Mouse (Mus musculus): Measurements from ENCODE around the gene Pheta1. TPM values are rescaled to one million over a fixed set of nuclear protein-coding genes. Genes with fewer than 3 reads are reported as not detected.

Gene Pheta1
- total RNA-seq, 2 experiments from 2014 or later: 10.3 to 12.6 TPM

DNA sequence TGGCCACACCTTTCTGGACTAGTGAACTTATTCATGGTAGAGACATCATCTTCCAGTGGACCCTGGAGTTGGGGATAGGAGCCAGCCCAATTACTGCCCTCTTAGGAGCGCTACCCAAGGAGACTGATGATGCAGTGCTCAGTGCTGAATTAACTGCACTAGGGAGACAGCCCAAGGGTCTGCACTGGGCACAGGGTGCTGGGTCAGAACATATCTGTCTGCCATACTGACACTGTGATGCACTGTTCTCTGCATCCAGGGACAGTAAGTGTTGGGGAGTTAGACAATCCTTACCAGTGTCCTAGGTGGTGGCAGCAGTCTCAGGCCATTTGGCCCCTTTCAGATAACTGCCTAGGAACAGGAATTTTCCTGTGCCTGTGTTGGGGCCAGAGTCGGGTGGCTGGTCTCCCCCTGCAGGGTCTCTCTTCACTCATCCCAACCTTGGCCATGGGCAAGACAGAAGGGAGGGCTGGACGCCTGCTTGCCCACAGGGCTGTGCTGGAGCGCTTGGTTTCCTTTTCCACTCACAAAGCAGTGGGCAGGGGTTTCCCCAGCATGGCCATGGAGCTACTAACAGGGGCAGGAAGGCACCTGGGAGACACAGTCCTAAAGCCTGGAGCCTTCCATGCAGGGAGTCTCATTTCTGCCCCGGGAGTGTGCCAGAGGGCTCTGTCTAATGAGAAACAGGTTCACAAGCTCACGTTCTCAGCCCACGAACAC, 25.8 kb upstream of the Pheta1 start:
- intact Hi-C loops (cut with DNase I): no loop called here
- DNase-seq (ENCODE audit: low spot score in 2 of 2): no peak

DNA sequence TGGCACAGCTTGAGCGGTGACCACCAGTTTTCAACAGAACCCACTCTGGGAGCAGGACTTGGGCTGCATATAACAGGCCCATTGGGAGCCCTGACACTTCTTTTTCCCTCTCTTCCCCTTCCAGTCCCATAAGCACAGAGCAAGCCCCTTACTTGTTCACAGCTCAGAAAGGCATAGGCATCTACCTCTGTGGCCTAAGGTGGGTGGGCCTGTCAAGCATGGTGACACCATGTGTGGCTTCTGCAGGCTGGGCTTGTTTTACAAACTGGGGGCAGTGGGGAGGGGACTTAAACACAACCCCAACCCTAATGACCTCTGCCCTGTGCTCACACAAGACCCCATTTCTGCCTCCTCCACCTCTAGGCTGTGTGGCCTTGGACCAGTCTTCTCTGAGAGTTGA, 25.1 kb upstream of the Pheta1 start:
- no peak for DNase-seq (ENCODE audit: low spot score in 2 of 2)
- intact Hi-C loops (cut with DNase I): no loop called here

DNA sequence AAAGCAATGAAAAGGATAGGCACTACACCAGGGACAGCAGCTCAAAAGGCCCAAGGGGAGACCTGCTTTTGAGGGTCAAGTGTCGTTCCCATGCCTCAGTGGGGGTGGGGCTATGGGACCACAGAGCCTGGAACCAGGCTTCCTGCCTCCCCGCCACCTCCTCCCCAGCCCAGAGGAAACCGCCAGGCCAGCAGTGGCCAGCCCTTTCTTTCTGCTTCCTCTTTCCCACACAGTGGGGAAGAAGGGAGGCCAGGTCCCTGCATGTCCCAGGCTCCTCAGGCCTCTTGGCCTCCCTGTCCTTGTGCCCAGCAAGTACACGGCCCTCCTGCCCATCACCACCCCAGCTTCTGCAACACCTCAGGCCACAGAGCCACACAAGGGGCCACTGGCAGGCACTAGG, 24.7 kb upstream of the Pheta1 start:
- intact Hi-C loops (cut with DNase I): no loop called here
- no peak for DNase-seq (ENCODE audit: low spot score in 2 of 2)

DNA sequence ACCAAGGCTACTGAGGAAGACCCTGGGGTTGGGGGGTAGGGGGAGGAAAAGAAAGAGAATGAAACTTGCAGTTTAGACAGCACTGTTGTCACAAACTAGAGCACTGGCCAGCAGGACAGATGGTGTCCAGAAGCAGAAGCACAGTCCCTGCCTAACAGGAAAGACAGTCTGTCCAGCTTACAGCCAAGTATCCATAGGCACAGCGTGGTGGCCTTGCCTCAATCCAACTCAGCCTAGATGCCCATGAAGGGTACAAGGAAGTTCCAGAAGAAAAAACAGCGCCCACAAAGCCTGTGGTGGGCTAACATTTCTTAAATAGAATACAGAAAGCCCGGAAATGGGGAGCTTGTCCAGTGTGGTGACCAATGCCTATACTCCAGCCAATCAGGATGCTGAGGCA, 23.2 kb upstream of the Pheta1 start:
- intact Hi-C loops (cut with DNase I): no loop called here
- no peak for DNase-seq (ENCODE audit: low spot score in 2 of 2)

DNA sequence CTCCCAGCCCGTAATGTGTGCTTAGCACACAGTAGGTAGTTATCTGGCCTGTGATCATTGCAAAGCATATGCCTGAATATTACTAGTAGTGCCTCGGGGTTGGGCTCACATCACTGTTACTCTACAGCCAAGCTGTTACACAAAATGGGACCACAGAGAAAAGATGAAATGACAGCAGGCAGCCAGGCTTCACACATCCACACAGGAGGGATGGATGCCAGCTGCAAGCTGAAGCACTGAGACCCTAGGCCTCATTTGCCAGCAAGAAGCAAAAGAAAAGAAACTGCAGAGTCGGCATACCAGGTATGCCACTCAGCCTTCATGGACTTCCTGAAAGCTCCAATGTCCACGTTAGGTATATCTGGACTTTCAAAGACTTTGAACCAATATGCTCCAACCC, 20.9 kb upstream of the Pheta1 start:
- no peak for DNase-seq (ENCODE audit: low spot score in 2 of 2)
- intact Hi-C loops (cut with DNase I): no loop called here

DNA sequence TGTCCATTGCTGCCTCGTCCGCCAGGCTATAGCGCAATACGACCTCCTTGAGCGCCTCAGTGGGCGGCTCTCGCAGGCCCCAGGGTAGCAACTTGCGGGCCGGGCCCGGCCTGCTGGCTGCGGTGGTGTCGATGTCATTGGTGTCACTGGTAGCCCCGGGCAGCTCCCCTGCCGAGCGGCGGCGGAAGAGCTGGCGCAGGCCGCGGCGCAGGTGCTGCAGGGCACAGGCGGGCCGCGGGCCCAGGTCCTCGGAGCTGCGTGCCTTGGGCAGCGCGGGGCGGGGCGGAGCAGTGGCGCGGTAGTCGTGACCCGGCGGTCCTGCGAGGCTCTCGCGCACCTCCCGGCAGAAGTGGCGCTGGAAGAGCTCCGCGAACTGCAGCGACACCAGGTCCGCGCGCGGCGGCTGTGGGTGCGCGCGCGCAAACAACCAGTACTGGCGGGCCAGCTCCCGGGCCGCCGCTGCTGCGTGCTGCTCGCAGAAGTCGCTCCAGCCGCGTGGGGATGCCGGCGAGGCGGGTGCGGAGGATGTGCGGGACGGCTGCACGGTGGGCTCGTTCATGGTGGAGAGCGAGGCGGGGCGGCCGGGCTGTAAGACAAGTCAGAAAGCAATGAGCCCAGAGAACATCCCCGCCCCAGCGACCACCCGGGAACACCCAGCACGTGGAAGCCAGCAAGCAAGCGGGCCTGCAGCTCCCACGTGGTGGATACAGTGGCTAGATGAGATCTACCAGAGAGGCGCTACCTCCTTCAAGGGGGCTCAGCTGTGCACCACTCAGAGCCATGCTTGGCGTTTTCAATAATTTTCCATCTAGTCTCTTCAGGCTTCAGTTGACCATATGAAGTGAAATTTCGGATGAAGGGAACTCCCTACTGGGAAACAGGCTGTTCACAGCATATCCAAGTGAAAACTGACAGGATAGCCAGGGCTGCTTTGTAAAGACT, 20.0 kb upstream of the Pheta1 start:
- DNase-seq (ENCODE audit: low spot score in 2 of 2): peak in 1 of 2 experiments; percentile 53
- intact Hi-C loops (cut with DNase I): no loop called here

DNA sequence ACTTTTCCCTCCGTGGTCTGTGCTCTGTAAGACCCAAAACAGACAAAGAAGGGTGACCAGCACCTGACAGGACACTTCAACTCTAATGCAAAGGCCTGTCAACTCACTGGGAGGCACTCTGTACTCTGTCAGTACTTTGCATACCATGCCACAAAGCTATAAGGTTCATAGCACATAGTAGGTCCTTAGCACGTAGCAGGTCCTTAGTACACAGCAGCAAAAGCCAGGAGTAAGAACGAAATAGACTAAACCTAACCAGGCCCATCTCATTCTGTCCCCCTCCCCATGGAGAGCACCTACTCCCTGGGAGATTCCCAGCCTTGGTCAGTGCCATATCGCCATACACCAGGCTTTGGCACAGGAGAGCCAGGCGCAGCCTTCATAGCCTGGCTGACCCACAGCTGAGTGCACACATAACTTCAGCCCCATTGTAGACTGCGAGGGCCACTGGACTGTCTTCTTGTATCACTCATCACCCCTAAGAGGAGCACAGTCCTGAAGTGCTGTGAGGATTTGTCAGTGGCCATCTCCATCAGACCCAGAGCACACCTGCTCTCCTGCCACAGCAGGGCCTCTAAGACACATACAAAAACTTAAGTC, 17.7 kb upstream of the Pheta1 start:
- no peak for DNase-seq (ENCODE audit: low spot score in 2 of 2)
- intact Hi-C loops (cut with DNase I): no loop called here

DNA sequence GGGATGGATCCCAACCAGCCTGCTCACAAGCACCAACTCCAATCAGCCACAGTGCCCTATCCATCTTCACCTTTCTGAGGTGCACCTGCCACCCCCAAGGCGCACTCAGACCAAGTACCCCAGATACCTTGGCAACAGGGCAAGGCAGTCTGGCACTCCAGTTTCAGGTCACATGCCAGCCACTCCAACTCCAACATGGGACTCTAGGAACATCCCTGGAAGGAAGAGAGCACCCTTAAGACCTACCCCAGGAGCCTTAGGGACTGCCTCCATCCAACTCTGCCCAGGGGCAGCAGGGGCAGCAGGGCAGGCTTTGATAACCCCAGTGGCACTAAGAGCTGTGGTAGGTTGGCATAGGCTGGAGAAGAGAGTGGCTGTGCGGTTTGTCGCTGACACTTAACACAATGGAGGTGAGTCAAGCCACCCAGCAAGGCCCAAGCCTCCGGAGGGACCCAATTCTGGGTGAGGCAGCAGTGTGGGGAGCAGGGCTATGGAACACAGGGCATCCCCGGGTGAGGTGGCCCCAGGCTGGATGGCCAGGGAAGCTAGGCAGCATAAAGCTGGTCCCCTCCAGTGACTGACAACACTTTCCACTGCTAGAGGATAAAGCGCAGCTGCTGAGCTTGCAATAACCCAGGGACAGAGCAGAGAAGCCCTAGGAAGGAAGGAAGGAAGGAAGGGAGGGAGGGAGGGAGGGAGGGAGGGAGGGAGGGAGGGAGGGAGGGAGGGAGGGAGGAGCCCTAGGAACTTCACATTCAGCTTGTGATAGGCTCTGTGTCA, 16.2 kb upstream of the Pheta1 start:
- no peak for DNase-seq (ENCODE audit: low spot score in 2 of 2)
- intact Hi-C loops (cut with DNase I): no loop called here

DNA sequence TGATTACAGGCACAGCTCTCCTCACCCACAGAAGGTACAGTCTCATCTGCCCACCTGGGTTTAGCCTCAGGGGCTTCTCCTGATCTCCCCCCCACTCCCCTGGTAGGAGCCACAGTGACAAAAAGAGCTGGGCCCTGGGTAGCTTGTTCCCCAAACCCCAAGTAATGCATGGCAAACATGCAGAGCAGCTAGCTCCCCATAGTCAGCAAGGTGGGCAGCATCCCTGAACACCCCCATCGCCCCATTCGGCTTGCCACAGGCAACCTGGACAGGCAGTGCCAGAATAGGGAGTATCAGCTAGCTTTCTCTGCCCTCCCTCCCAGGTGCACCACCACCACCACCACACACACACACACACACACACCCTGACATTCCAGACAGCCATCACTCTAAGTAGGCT, 15.6 kb upstream of the Pheta1 start:
- DNase-seq (ENCODE audit: low spot score in 2 of 2): no peak
- intact Hi-C loops (cut with DNase I): no loop called here

DNA sequence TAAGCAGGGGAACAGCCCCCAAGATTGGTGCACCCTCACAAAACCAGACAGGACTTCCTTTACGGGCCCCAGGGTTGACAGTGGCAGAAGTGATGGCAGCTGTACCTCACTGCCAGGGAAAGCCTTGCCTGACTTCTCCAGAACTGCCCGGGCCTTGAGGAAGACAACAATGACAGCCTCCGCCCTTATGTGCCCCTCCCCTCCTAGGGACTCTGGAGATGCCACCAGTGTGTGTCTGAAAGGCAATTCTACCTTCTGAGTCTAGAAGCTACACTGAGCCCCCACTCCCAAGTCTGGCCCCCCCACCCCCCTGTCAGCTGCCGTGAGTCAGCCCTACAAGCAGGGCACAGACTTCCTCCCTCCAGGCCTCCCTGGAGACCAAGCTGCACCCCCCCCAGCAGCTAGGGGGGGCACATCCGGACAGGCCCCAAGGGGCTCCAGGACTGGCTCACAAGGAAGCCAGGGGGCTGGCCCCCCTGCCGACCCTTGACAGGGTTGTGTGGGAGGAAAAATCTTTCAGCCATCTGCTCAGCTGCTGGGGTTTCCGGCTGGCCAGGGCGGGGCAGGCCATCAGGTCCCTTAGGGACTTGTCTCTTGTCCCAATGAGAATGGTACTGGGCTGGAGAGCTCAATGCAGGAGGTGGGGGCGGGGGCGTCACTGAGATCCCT, 15.1 kb upstream of the Pheta1 start:
- intact Hi-C loops (cut with DNase I): no loop called here

DNA sequence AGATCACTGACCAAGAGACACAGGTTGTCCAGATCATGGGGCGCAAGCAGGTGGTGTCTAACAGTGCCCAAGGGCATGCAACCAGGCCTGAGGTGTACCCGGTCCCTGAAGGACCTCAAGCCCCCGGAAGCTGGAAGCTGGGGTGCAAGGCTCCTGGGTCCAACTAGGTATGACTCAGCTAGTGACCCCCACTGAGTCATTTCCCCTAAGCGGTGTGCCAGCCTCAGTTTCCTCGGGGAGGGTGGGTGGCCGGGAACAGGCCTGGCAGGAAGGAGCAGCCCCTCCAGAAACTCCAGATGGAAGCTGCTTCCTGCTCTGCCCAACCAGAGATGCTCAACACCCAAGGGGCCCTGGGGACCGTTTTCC, 14.6 kb upstream of the Pheta1 start:
- no peak for DNase-seq (ENCODE audit: low spot score in 2 of 2)
- intact Hi-C loops (cut with DNase I): no loop called here

More for the DNA sequence above, 15.1 kb upstream of the Pheta1 start:
- DNase-seq (ENCODE audit: low spot score in 2 of 2): no peak

DNA sequence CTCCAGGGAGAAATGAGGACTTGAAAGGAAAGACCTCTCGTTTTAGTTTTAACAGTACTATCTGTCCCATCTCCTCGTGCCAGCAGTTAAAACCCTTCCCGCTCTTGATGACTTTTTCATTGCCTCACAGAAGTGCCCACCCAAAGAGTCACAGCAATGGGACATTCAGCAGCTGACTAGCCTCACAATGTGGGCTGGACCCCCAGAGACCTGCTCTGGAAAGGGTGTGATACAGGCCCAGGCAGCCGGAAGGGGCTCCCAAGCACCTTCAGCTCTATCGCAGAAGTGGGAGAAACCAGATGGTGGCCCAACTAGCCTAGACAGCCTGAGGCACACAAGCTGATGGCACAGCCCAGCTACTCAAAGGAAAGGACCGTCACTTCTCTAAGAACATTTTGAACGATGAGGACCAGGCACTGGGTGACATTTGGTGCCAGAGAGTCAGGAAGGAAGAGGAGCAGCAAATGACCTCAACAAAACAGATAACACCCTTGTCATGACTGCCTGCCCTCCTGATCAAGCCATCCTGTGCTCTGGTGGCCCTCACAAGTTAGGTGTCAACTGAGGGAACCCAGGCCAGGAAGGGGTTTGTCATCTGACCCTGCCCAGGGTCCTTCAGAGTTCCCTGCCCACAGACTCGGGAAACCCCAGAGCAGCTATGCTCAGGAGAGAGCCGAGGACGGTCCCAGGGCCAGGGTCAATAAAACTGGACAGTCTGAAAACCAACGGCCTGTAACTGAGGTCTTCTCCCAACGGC, 13.6 kb upstream of the Pheta1 start:
- intact Hi-C loops (cut with DNase I): no loop called here
- no peak for DNase-seq (ENCODE audit: low spot score in 2 of 2)

DNA sequence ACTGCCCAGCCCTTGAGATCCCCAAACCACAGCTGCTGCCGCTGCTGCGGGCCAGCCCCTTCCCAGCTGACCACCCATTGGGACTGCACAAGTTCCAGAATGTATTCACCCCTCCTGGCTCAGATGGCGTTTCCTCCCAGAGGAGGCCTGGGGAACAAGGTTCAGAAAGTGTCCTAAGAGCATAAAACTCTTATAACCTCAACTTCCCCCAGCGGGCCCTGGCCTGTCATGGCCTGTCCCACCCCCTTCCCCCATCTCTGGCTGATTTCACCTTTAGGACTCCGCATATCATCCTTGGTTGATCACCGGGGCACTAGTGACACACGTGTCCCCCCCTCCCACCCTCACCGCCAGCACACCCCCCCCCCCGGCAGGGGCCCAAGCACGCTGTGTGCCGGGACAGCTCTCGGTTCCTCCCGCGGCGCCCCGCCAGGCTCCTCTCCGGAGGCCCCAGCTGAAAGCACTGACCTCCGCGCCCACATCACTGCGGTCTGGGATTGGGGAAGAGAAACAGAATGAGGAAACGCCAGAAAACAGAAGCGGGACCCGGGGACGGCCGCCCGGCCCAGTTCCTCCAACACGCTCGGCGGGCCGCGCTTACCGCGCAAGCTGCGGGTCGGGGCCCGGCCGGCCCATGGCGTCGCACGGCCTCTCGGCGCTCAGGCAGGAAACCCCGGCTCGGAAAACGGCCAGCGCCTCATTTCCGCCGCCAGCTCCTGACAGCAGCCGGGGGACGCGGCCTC, 12.7 kb upstream of the Pheta1 start:
- intact Hi-C loops (cut with DNase I): no loop called here
- peak; percentile 57 to 66 for DNase-seq (ENCODE audit: low spot score in 2 of 2)

DNA sequence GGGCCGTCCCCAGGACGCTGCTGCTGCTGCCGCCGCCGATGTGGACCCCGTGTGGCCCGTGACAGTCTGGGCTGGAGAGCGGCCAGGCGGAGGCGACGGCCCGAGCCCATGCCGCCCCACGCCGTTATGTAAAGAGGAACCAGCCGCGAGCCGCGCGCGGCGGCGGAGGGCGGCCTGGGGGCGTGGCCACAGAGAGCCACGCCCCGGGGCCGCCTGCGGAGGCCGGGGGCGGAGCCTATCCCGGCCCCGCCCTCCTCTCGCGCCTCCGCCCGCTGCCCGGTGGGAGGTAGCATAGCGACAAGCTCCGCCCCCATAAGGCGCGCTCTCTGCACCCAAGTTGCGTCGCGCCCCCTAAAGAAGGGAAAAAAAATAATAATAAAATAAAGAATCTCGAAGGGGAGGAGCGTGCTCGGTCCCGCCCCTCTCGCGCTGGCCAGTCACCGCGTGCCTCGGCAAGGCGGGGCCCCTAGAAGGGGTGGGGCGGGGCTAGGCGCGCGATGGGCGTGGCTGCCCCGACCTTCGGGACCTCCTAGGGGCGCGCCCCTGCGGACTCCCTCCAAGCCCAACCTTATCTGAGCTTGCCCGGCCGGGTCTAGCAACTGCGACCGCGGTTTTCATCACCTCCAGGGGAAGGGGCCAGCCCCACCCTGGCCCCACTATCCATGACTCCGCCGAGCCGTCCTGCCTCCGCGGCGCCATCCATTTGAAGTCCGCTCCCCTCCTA, 11.9 kb upstream of the Pheta1 start:
- intact Hi-C loops (cut with DNase I): no loop called here
- DNase-seq (ENCODE audit: low spot score in 2 of 2): peak; percentile 76 to 83

DNA sequence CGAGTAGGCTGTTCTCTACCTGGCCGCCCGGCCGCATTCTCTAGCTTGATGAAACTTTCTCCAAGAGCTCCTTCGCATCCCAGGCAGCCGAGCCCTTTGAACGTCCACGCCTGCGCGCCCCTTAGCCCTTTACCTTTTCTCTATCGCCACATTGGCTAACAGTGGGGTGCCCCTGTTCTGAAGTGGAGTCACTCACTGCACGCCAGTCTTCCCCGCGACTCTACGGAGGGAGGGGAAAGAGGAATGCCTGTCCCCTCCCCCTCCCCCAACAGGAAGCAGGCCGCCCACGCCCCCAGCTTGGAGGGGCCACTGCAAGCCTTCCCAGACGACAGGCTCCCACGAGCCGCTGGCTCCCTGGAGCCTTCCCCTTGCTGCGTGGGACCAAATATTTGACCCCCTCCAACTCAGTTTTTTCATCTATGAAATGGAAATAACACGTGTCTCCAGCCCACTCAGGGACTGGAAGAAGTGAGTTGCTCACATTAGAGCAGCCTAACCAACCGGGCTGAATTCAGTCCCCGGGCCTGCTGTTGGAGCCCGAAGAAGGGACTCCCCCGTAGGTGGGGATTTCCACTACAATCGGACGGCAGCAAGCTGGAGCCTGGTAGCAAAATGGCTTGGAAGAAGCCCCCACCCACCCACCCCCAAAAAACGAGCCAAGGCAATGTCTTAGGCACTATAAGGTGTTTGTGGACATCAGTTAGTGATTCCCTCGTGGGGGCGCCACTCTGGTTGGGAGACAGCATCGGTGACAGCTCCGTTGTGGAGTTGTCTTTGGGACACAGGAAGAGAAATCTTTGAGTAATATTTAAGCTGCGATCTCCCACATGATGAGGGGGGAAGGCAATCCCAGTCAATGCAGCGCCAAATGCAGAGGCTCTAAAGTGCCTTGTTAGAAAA, 11.1 kb upstream of the Pheta1 start, which contains the start of gene Sh2b3:
Gene Sh2b3, minus strand, starts transcription at position 206 of the 900 bp plus-strand sequence.
- no peak for DNase-seq (ENCODE audit: low spot score in 2 of 2)
- intact Hi-C loops (cut with DNase I): no loop called here
